Mouse (Mus musculus): ENCODE results near the gene Ubc.

DNA sequence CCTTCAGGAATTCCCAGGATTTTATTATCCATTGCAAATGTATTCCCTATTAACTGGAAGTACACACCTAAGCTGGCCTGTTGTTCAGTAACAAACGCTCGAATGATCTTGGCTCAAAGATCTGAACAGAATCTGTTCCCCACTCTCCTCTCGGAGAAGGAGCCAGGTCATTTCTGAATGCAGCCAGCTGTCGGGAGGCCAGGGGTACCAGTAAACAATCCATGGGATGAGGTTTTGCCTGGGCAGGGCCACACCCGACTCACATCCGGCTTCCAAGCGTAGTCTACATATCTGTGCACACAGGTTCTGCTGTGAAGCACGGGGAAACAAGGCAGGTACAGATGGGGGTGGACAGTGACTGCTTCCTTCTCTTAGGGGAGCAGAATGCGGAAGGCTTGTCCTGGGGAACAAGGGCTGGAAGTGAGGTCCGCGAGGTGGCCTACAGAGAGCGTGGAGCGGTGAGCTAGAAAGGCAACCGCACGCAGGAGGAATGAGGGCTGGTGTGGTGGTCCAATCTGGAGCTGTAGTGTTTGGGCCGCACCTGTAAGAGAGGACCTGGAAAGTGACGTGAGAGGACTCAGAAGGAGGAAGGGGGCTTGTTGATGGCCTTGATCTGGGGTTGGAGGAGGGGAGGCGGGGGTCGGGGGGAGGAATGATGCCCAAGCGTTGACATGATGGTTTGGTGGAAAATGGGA, 16.5 kb upstream of the Ubc start:
- TF ChIP-seq CTCF (IDR thresholded peaks at IDR 0.05; ENCODE audit: extremely low read depth, insufficient read length, insufficient replicate concordance, low read depth, low read length) (no peak), POLR2A (IDR thresholded peaks at IDR 0.05; ENCODE audit: low read depth, low read length) (no peak)

All from small intestine, adult 2 months (tissue).